Mouse (Mus musculus): Measurements from ENCODE around the gene Epb41. TPM values are rescaled to one million over a fixed set of nuclear protein-coding genes. Genes with fewer than 3 reads are reported as not detected.

Epb41 gene
- polyA plus RNA-seq, 1 experiment, result 84.7 TPM

- peaks cover 43% of the 10 kb centered on the region for H3K4me1 ChIP-seq (ENCODE audit: control insufficient read depth, insufficient read depth, low read length)
- peak overlapping the region; percentile 53 for H3K27ac ChIP-seq (ENCODE audit: insufficient read depth, low read depth, low read length)
- peak overlapping the region; percentile 93 for H3K4me3 ChIP-seq (ENCODE audit: insufficient read depth, low read length)
- TF ChIP-seq CTCF (IDR thresholded peaks at IDR 0.05; ENCODE audit: low read depth, low read length) (no peak), POLR2A (IDR thresholded peaks at IDR 0.05; ENCODE audit: borderline replicate concordance, low read depth, low read length) (no peak)
Measured at GRCm38 (mm10) chr4:132075796-132076195, 675 bp upstream of the Epb41 start.

GRCm38 (mm10) chr4:132074077-132074932, 816 bp downstream of the Epb41 start, which contains the start of gene Gm10300:
Gene Gm10300, plus strand, starts transcription at chr4:132074697.
- TF ChIP-seq CTCF (IDR thresholded peaks at IDR 0.05; ENCODE audit: low read depth, low read length) (no peak), POLR2A (IDR thresholded peaks at IDR 0.05; ENCODE audit: borderline replicate concordance, low read depth, low read length) (no peak; the same call in 1 of the 2 replicates)
- Histone ChIP-seq H3K4me3 (ENCODE audit: insufficient read depth, low read length) (peak within 1 kb of the TSS; percentile 93), H3K4me1 (ENCODE audit: control insufficient read depth, insufficient read depth, low read length) (peaks cover 41% of the 10 kb centered on the region), H3K27ac (ENCODE audit: insufficient read depth, low read depth, low read length) (peak within 1 kb of the TSS; percentile 82)

GRCm38 (mm10) chr4:132072946-132073345, 2.2 kb downstream of the Epb41 start:
- H3K4me1 ChIP-seq (ENCODE audit: control insufficient read depth, insufficient read depth, low read length), result peaks cover 34% of the 10 kb centered on the region
- no peak overlapping the region for H3K27ac ChIP-seq (ENCODE audit: insufficient read depth, low read depth, low read length)
- no peak for TF ChIP-seq CTCF (IDR thresholded peaks at IDR 0.05; ENCODE audit: low read depth, low read length)
- TF ChIP-seq POLR2A (IDR thresholded peaks at IDR 0.05; ENCODE audit: borderline replicate concordance, low read depth, low read length), result no peak
- peak overlapping the region; percentile 31 for H3K4me3 ChIP-seq (ENCODE audit: insufficient read depth, low read length)

GRCm38 (mm10) chr4:132072156-132072555, 3.0 kb downstream of the Epb41 start:
- Histone ChIP-seq H3K4me3 (ENCODE audit: insufficient read depth, low read length) (no peak overlapping the region), H3K4me1 (ENCODE audit: control insufficient read depth, insufficient read depth, low read length) (peaks cover 27% of the 10 kb centered on the region), H3K27ac (ENCODE audit: insufficient read depth, low read depth, low read length) (no peak overlapping the region)
- TF ChIP-seq CTCF (IDR thresholded peaks at IDR 0.05; ENCODE audit: low read depth, low read length) (no peak), POLR2A (IDR thresholded peaks at IDR 0.05; ENCODE audit: borderline replicate concordance, low read depth, low read length) (no peak)

- H3K27ac ChIP-seq (ENCODE audit: insufficient read depth, low read depth, low read length), result no peak overlapping the region
- H3K4me3 ChIP-seq (ENCODE audit: insufficient read depth, low read length), result no peak overlapping the region
- no peak for TF ChIP-seq CTCF (IDR thresholded peaks at IDR 0.05; ENCODE audit: low read depth, low read length)
- no peak for TF ChIP-seq POLR2A (IDR thresholded peaks at IDR 0.05; ENCODE audit: borderline replicate concordance, low read depth, low read length)
- peaks cover 23% of the 10 kb centered on the region for H3K4me1 ChIP-seq (ENCODE audit: control insufficient read depth, insufficient read depth, low read length)
Measured at GRCm38 (mm10) chr4:132071674-132072073, 3.4 kb downstream of the Epb41 start.

GRCm38 (mm10) chr4:132067938-132068235, 7.2 kb downstream of the Epb41 start:
- H3K27ac ChIP-seq (ENCODE audit: insufficient read depth, low read depth, low read length), result no peak overlapping the region
- H3K4me1 ChIP-seq (ENCODE audit: control insufficient read depth, insufficient read depth, low read length), result peaks cover 18% of the 10 kb centered on the region
- H3K4me3 ChIP-seq (ENCODE audit: insufficient read depth, low read length), result no peak overlapping the region

GRCm38 (mm10) chr4:132067112-132067937, 7.8 kb downstream of the Epb41 start:
- Histone ChIP-seq H3K27ac (ENCODE audit: insufficient read depth, low read depth, low read length) (no peak overlapping the region), H3K4me3 (ENCODE audit: insufficient read depth, low read length) (no peak overlapping the region), H3K4me1 (ENCODE audit: control insufficient read depth, insufficient read depth, low read length) (peaks cover 18% of the 10 kb centered on the region)
- no peak for TF ChIP-seq CTCF (IDR thresholded peaks at IDR 0.05; ENCODE audit: low read depth, low read length)
- TF ChIP-seq POLR2A (IDR thresholded peaks at IDR 0.05; ENCODE audit: borderline replicate concordance, low read depth, low read length), result no peak

More at GRCm38 (mm10) chr4:132067938-132068235, 7.2 kb downstream of the Epb41 start:
- no peak for TF ChIP-seq CTCF (IDR thresholded peaks at IDR 0.05; ENCODE audit: low read depth, low read length)

GRCm38 (mm10) chr4:132066101-132066773, 8.9 kb downstream of the Epb41 start:
- H3K27ac ChIP-seq (ENCODE audit: insufficient read depth, low read depth, low read length), result no peak overlapping the region
- H3K4me3 ChIP-seq (ENCODE audit: insufficient read depth, low read length), result no peak overlapping the region
- H3K4me1 ChIP-seq (ENCODE audit: control insufficient read depth, insufficient read depth, low read length), result peaks cover 21% of the 10 kb centered on the region
- TF ChIP-seq POLR2A (IDR thresholded peaks at IDR 0.05; ENCODE audit: borderline replicate concordance, low read depth, low read length) (no peak), CTCF (IDR thresholded peaks at IDR 0.05; ENCODE audit: low read depth, low read length) (no peak)

- TF ChIP-seq POLR2A (IDR thresholded peaks at IDR 0.05; ENCODE audit: borderline replicate concordance, low read depth, low read length) (no peak), CTCF (IDR thresholded peaks at IDR 0.05; ENCODE audit: low read depth, low read length) (no peak)
- no peak overlapping the region for H3K4me3 ChIP-seq (ENCODE audit: insufficient read depth, low read length)
- no peak overlapping the region for H3K27ac ChIP-seq (ENCODE audit: insufficient read depth, low read depth, low read length)
- peaks cover 24% of the 10 kb centered on the region for H3K4me1 ChIP-seq (ENCODE audit: control insufficient read depth, insufficient read depth, low read length)
Measured at GRCm38 (mm10) chr4:132065578-132065977, 9.5 kb downstream of the Epb41 start.
